Mouse (Mus musculus) thymus, adult 2 months (tissue): ENCODE data around the gene Olfr148.

Source experiments
- CTCF ChIP-seq: fragments of 200-500 bp; IDR thresholded peaks from 2 replicates; pipeline ENCODE4 v1.5.1; 2012; ENCODE audit warnings: mild to moderate bottlenecking, control low read depth, low read length, moderate library complexity, borderline replicate concordance; ENCODE audit not compliant: control insufficient read depth, poor library complexity, insufficient read depth; ENCODE audit errors: extremely low read depth
- POLR2A ChIP-seq: fragments of 200-500 bp; IDR thresholded peaks from 2 replicates; pipeline ENCODE4 v1.6.1; 2012; ENCODE audit warnings: mild to moderate bottlenecking, low read length, control low read depth, moderate library complexity; ENCODE audit not compliant: control insufficient read depth, poor library complexity, insufficient read depth; ENCODE audit errors: extremely low read depth

DNA sequence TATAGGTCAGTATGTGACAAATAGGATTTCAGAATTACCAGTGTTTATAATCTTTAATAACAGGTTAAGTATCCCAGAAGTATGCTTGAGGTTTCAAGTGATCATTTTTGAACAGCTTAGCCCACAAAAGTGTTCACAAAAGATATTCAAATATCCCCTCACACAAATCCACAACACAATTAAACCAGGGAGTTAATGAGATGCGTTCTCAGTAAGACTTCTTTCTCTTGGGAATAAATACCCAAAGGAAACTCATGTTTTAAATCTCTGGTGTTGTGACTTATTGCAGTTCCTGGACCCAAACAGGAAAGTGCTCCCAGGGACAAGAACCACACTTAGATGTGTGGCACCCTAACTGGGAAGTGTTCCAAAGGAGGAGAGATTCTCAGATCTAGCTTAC, 10.6 kb downstream of the Olfr148 start, which contains the start of gene Olfr960:
- TF ChIP-seq CTCF (no peak), POLR2A (no peak)
